Mouse (Mus musculus): ENCODE measurements around the gene Cda.

Gene Cda

GRCm38 (mm10) chr4:138368498-138369260, 887 bp upstream of the Cda start:
- DNase-seq (ENCODE audit: inconsistent ontology term), result no peak

GRCm38 (mm10) chr4:138366561-138366960, 1.2 kb downstream of the Cda start:
- DNase-seq (ENCODE audit: inconsistent ontology term), result no peak

GRCm38 (mm10) chr4:138363511-138363910, 4.3 kb downstream of the Cda start:
- DNase-seq (ENCODE audit: inconsistent ontology term), result no peak

- DNase-seq (ENCODE audit: inconsistent ontology term), result no peak
Observed at GRCm38 (mm10) chr4:138362883-138363282, 4.9 kb downstream of the Cda start.

- peak; percentile 38 for DNase-seq (ENCODE audit: inconsistent ontology term)
Observed at GRCm38 (mm10) chr4:138361370-138361821, 6.4 kb downstream of the Cda start.

- DNase-seq (ENCODE audit: inconsistent ontology term), result no peak
Observed at GRCm38 (mm10) chr4:138358176-138358575, 9.6 kb downstream of the Cda start.

GRCm38 (mm10) chr4:138356551-138356950, 11.2 kb downstream of the Cda start:
- DNase-seq (ENCODE audit: inconsistent ontology term), result peak; percentile 52

GRCm38 (mm10) chr4:138356141-138356540, 11.7 kb downstream of the Cda start:
- no peak for DNase-seq (ENCODE audit: inconsistent ontology term)

GRCm38 (mm10) chr4:138355496-138355895, 12.3 kb downstream of the Cda start:
- no peak for DNase-seq (ENCODE audit: inconsistent ontology term)

GRCm38 (mm10) chr4:138353438-138354171, 14.2 kb downstream of the Cda start:
- no peak for DNase-seq (ENCODE audit: inconsistent ontology term)

- DNase-seq (ENCODE audit: inconsistent ontology term), result no peak
Observed at GRCm38 (mm10) chr4:138352692-138353091, 15.1 kb downstream of the Cda start.

GRCm38 (mm10) chr4:138351821-138352220, 16.0 kb downstream of the Cda start:
- DNase-seq (ENCODE audit: inconsistent ontology term), result no peak

GRCm38 (mm10) chr4:138348716-138349115, 19.1 kb downstream of the Cda start:
- no peak for DNase-seq (ENCODE audit: inconsistent ontology term)

GRCm38 (mm10) chr4:138347280-138347679, 20.5 kb downstream of the Cda start:
- DNase-seq (ENCODE audit: inconsistent ontology term), result no peak

- DNase-seq (ENCODE audit: inconsistent ontology term), result peak; percentile 63
Observed at GRCm38 (mm10) chr4:138344891-138345545, 22.8 kb downstream of the Cda start.

GRCm38 (mm10) chr4:138343341-138343837, 24.4 kb downstream of the Cda start:
- peak; percentile 92 for DNase-seq (ENCODE audit: inconsistent ontology term)

- no peak for DNase-seq (ENCODE audit: inconsistent ontology term)
Observed at GRCm38 (mm10) chr4:138342778-138343177, 25.0 kb downstream of the Cda start.

- DNase-seq (ENCODE audit: inconsistent ontology term), result no peak
Observed at GRCm38 (mm10) chr4:138342048-138342447, 25.7 kb downstream of the Cda start.

- DNase-seq (ENCODE audit: inconsistent ontology term), result no peak
Observed at GRCm38 (mm10) chr4:138341393-138341792, 26.4 kb downstream of the Cda start.

GRCm38 (mm10) chr4:138339963-138340362, 27.8 kb downstream of the Cda start:
- no peak for DNase-seq (ENCODE audit: inconsistent ontology term)

GRCm38 (mm10) chr4:138337341-138337740, 30.5 kb downstream of the Cda start:
- DNase-seq (ENCODE audit: inconsistent ontology term), result no peak

- no peak for DNase-seq (ENCODE audit: inconsistent ontology term)
Observed at GRCm38 (mm10) chr4:138336876-138337275, 30.9 kb downstream of the Cda start.

Measured in Muller cell, postnatal 12 days (primary cell).